Mouse (Mus musculus) CH12.LX (cell line): ENCODE measurements around the gene Cnn3. TPM values are rescaled to one million over a fixed set of nuclear protein-coding genes. Genes with fewer than 3 reads are reported as not detected.

Experiments
- DNase-seq: peaks from one replicate; pipeline ENCODE4 v3.0.0-alpha.2; 2013; ENCODE audit errors: extremely low read depth
- H3K27ac ChIP-seq: 2 replicates; pipeline ENCODE4 v1.5.1; 2012; ENCODE audit warnings: low read depth, mild to moderate bottlenecking, control low read depth, moderate library complexity; ENCODE audit not compliant: insufficient read depth
- H3K27me3 ChIP-seq: replicated peaks from 2 replicates; pipeline ENCODE3; 2012; ENCODE audit warnings: inconsistent platforms
- H3K36me3 ChIP-seq, 2 experiments: replicated peaks in 1 of 2; 2 replicates each; pipeline versions ENCODE3 to v1.6.1; 2012; ENCODE audit warnings: inconsistent platforms in 1 of 2, low read length in 1 of 2, mild to moderate bottlenecking in 1 of 2, mixed read lengths in 1 of 2, moderate library complexity in 1 of 2; ENCODE audit not compliant: control insufficient read depth in 1 of 2, insufficient read depth in 1 of 2
- H3K4me1 ChIP-seq, 2 experiments: 2 replicates each; pipeline ENCODE4 v1.6.1; 2012; ENCODE audit warnings: inconsistent platforms in 1 of 2, moderate library complexity in 1 of 2; ENCODE audit not compliant: insufficient read depth in 2 of 2, control insufficient read depth in 1 of 2
- H3K4me2 ChIP-seq: 2 replicates; pipeline ENCODE4 v1.6.1; 2012; ENCODE audit warnings: low read depth, mild to moderate bottlenecking, control low read depth; ENCODE audit not compliant: poor library complexity, insufficient read depth, severe bottlenecking
- H3K4me3 ChIP-seq, 3 experiments: fragments of 150-350 bp in 1 of 3; sonication (generic) in 1 of 3; replicated peaks in 1 of 3; 2 replicates each; pipeline versions ENCODE3 to v1.5.1; 2011 to 2012; ENCODE audit warnings: low read depth in 2 of 3, low read length in 2 of 3, mild to moderate bottlenecking in 2 of 3, moderate library complexity in 2 of 3, control low read depth in 1 of 3, improper control_type of control experiment in 1 of 3, inconsistent platforms in 1 of 3, mixed read lengths in 1 of 3; ENCODE audit not compliant: poor library complexity in 1 of 3
- H3K79me2 ChIP-seq: replicated peaks from 2 replicates; pipeline ENCODE4 v1.6.1; 2012; ENCODE audit warnings: mild to moderate bottlenecking, moderate library complexity; ENCODE audit not compliant: control insufficient read depth, poor library complexity, insufficient read depth, severe bottlenecking; ENCODE audit errors: extremely low read depth
- H3K9ac ChIP-seq: 2 replicates; pipeline ENCODE4 v1.6.1; 2012; ENCODE audit warnings: low read depth, mild to moderate bottlenecking, control low read depth, moderate library complexity; ENCODE audit not compliant: insufficient read depth
- H3K9me3 ChIP-seq: replicated peaks from 2 replicates; pipeline ENCODE3; 2012; ENCODE audit warnings: low read length, inconsistent platforms, mixed read lengths
- CHD1 ChIP-seq: IDR thresholded peaks from 2 replicates; pipeline ENCODE4 v1.6.1; 2012; ENCODE audit warnings: low read depth, low read length, improper control_type of control experiment, inconsistent platforms
- CTCF ChIP-seq, 2 experiments: IDR thresholded peaks in 1 of 2; conservative IDR thresholded peaks in 1 of 2; 2 replicates each; pipeline ENCODE4 v1.5.1; 2011 to 2012; ENCODE audit warnings: low read depth in 2 of 2, low read length in 2 of 2, improper control_type of control experiment in 1 of 2, inconsistent platforms in 1 of 2, mild to moderate bottlenecking in 1 of 2, moderate library complexity in 1 of 2
- ELF1 ChIP-seq: IDR thresholded peaks from 2 replicates; pipeline ENCODE4 v1.6.1; 2014; ENCODE audit warnings: low read depth, mild to moderate bottlenecking, inconsistent platforms, low read length, improper control_type of control experiment
- HCFC1 ChIP-seq: IDR thresholded peaks from 2 replicates; pipeline ENCODE4 v1.6.1; 2012; ENCODE audit warnings: low read depth, mild to moderate bottlenecking, inconsistent platforms, low read length, improper control_type of control experiment
- IRF4 ChIP-seq: IDR thresholded peaks from 2 replicates; pipeline ENCODE4 v1.6.1; 2014; ENCODE audit warnings: low read depth, mild to moderate bottlenecking, inconsistent platforms, low read length, improper control_type of control experiment
- KAT2A ChIP-seq: IDR thresholded peaks from 2 replicates; pipeline ENCODE4 v1.6.1; 2012; ENCODE audit warnings: low read length, improper control_type of control experiment, inconsistent platforms; ENCODE audit not compliant: insufficient replicate concordance
- MAFK ChIP-seq: IDR thresholded peaks from 2 replicates; pipeline ENCODE4 v1.6.1; 2011; ENCODE audit warnings: low read length, improper control_type of control experiment; ENCODE audit not compliant: insufficient replicate concordance
- MEF2A ChIP-seq: IDR thresholded peaks from 2 replicates; pipeline ENCODE4 v1.6.1; 2014; ENCODE audit warnings: low read depth, mild to moderate bottlenecking, inconsistent platforms, low read length, improper control_type of control experiment, borderline replicate concordance
- MXI1 ChIP-seq: IDR thresholded peaks from 2 replicates; pipeline ENCODE4 v1.6.1; 2011; ENCODE audit warnings: mild to moderate bottlenecking, low read depth, low read length, improper control_type of control experiment
- MYC ChIP-seq: IDR thresholded peaks from 2 replicates; pipeline ENCODE4 v1.6.1; 2011; ENCODE audit warnings: low read depth, mild to moderate bottlenecking, improper control_type of control experiment, low read length
- NELFE ChIP-seq: IDR thresholded peaks from 2 replicates; pipeline ENCODE4 v1.6.1; 2011; ENCODE audit warnings: low read depth, low read length, improper control_type of control experiment
- POLR2AphosphoS2 ChIP-seq: IDR thresholded peaks from 2 replicates; pipeline ENCODE4 v1.6.1; 2011; ENCODE audit warnings: low read depth, low read length, improper control_type of control experiment
- RAD21 ChIP-seq: IDR thresholded peaks from 2 replicates; pipeline ENCODE4 v1.6.1; 2011; ENCODE audit warnings: low read depth, mild to moderate bottlenecking, low read length, improper control_type of control experiment, moderate library complexity
- SIN3A ChIP-seq: IDR thresholded peaks from 2 replicates; pipeline ENCODE4 v1.6.1; 2012; ENCODE audit warnings: low read length, improper control_type of control experiment, inconsistent platforms
- TBP ChIP-seq: conservative IDR thresholded peaks from 2 replicates; pipeline ENCODE4 v1.6.1; 2011; ENCODE audit warnings: low read depth, low read length, improper control_type of control experiment
- UBTF ChIP-seq: IDR thresholded peaks from 2 replicates; pipeline ENCODE4 v1.6.1; 2012; ENCODE audit warnings: low read depth, mild to moderate bottlenecking, inconsistent platforms, low read length, improper control_type of control experiment, moderate library complexity
- USF2 ChIP-seq: conservative IDR thresholded peaks from 2 replicates; pipeline ENCODE4 v1.6.1; 2011; ENCODE audit warnings: low read depth, low read length, improper control_type of control experiment
- ZKSCAN1 ChIP-seq: IDR thresholded peaks from 2 replicates; pipeline ENCODE4 v1.6.1; 2012; ENCODE audit warnings: low read depth, inconsistent platforms, low read length, improper control_type of control experiment, borderline replicate concordance
- ZMIZ1 ChIP-seq: IDR thresholded peaks from 2 replicates; pipeline ENCODE4 v1.6.1; 2012; ENCODE audit warnings: low read depth, mild to moderate bottlenecking, inconsistent platforms, low read length, improper control_type of control experiment
- ZNF384 ChIP-seq: IDR thresholded peaks from 2 replicates; pipeline ENCODE4 v1.6.1; 2012; ENCODE audit warnings: low read depth, low read length, improper control_type of control experiment, inconsistent platforms
- dilution Hi-C: fragments of 300-500 bp; cut with MboI; formaldehyde crosslinking; loops from 2 replicates; pipeline ENCODE4 v1.14.3; 2020; ENCODE audit warnings: low sequenced_read_pairs; ENCODE audit not compliant: extremely low pct_unique_long_range_greater_than_20kb, extremely low pct_ligation_motif_present
- in situ Hi-C: fragments of 300-500 bp; cut with MboI; formaldehyde crosslinking; loops from 3 replicates; pipeline ENCODE4 v1.14.3; 2019; ENCODE audit warnings: low sequenced_read_pairs, low pct_ligation_motif_present, low pct_unique_long_range_greater_than_20kb, mixed read lengths
- polyA plus RNA-seq: library from polyadenylated mRNA; unstranded; fragments of >175 nt; gene quantifications from 2 replicates; pipeline ENCODE4 v1.2.1, GENCODE M21; 2012; ENCODE audit warnings: low read depth; ENCODE audit not compliant: insufficient read length
- total RNA-seq, 2 experiments: library from RNA; depleted of rRNA; stranded (reverse); fragments of 300-350 nt in 1 of 2; fragments of >200 nt in 1 of 2; gene quantifications; 2 replicates each; pipeline ENCODE4 v1.2.3; 2012 to 2014

The Cnn3 gene
- total and polyA plus RNA-seq, 3 experiments = 12.5 to 58.5 (median 46.4) TPM

GRCm38 (mm10) chr3:121402096-121402495 is 24.2 kb upstream of the Cnn3 start:
- H3K4me3 ChIP-seq = no peak overlapping the region
- in situ Hi-C loops (no loop called here), dilution Hi-C loops (no loop called here)

GRCm38 (mm10) chr3:121403449-121403848 is 22.8 kb upstream of the Cnn3 start:
- no peak overlapping the region for H3K4me2 ChIP-seq
- in situ Hi-C loops (no loop called here), dilution Hi-C loops (no loop called here)
- H3K27ac ChIP-seq = no peak overlapping the region
- no peak for DNase-seq
- no peak overlapping the region for H3K4me3 ChIP-seq
- H3K27me3 ChIP-seq = no peaks in the 10 kb centered on the region
- TF ChIP-seq ZNF384 (peak; percentile 41; the same call in 1 of the 2 replicates), IRF4 (no peak), CHD1 (no peak), ZKSCAN1 (no peak), CTCF (conservative IDR thresholded peaks at IDR 0.05 in 1 of 2, IDR thresholded peaks at IDR 0.05 in 1 of 2; ENCODE audit: low read depth in 2 of 2, low read length in 2 of 2) (0 out of 4 replicates have a peak, but pooled peaks of 1 of the 2 experiments have one; percentile 11), MAFK (no peak), ELF1 (no peak)
- no peaks in the 10 kb centered on the region for H3K79me2 ChIP-seq
- H3K36me3 ChIP-seq = no peaks in the 10 kb centered on the region
- H3K9me3 ChIP-seq = no peaks in the 10 kb centered on the region
- peaks cover 0 to 4% of the 10 kb centered on the region in 2 experiments; a peak in 1 of 4 replicates for H3K4me1 ChIP-seq
- no peak overlapping the region for H3K9ac ChIP-seq

More at GRCm38 (mm10) chr3:121402096-121402495, 24.2 kb upstream of the Cnn3 start:
- no peaks in the 10 kb centered on the region for H3K79me2 ChIP-seq
- H3K4me1 ChIP-seq = no peaks in the 10 kb centered on the region
- no peak overlapping the region for H3K9ac ChIP-seq
- H3K9me3 ChIP-seq = no peaks in the 10 kb centered on the region
- no peak overlapping the region for H3K4me2 ChIP-seq
- no peaks in the 10 kb centered on the region for H3K36me3 ChIP-seq
- TF ChIP-seq UBTF (no peak), ZMIZ1 (no peak), ZKSCAN1 (no peak)
- DNase-seq = no peak
- H3K27me3 ChIP-seq = no peaks in the 10 kb centered on the region
- no peak overlapping the region for H3K27ac ChIP-seq

GRCm38 (mm10) chr3:121405101-121405500 is 21.2 kb upstream of the Cnn3 start:
- H3K79me2 ChIP-seq = no peaks in the 10 kb centered on the region
- H3K4me3 ChIP-seq = no peak overlapping the region
- in situ Hi-C loops (no loop called here), dilution Hi-C loops (no loop called here)
- no peak overlapping the region for H3K27ac ChIP-seq
- H3K4me1 ChIP-seq = peaks cover 0 to 4% of the 10 kb centered on the region in 2 experiments; a peak in 1 of 4 replicates
- H3K4me2 ChIP-seq = no peak overlapping the region
- no peak for DNase-seq
- TF ChIP-seq SIN3A = no peak
- no peak for TF ChIP-seq POLR2AphosphoS2
- no peak for TF ChIP-seq MAFK
- TF ChIP-seq KAT2A = no peak
- no peak for TF ChIP-seq TBP
- TF ChIP-seq UBTF = no peak
- TF ChIP-seq HCFC1 = no peak
- TF ChIP-seq RAD21 = no peak
- TF ChIP-seq ELF1 = no peak
- TF ChIP-seq MXI1 = no peak
- no peak for TF ChIP-seq MYC
- no peak for TF ChIP-seq MEF2A
- TF ChIP-seq USF2 = no peak
- TF ChIP-seq ZKSCAN1 = no peak
- no peak for TF ChIP-seq NELFE
- no peaks in the 10 kb centered on the region for H3K9me3 ChIP-seq
- H3K36me3 ChIP-seq = no peaks in the 10 kb centered on the region
- no peak overlapping the region for H3K9ac ChIP-seq
- H3K27me3 ChIP-seq = no peaks in the 10 kb centered on the region
